Mouse (Mus musculus): ENCODE data around the gene C2cd5.
A peak's percentile ranks its signal among the peaks of the same experiment; 100 is the strongest.

Gene C2cd5

GRCm38 (mm10) chr6:143076461-143076860 is 23.5 kb downstream of the C2cd5 start:
- no peak for DNase-seq (ENCODE audit: low read depth in 1 of 2, low spot score in 2 of 2)

- no peak for DNase-seq (ENCODE audit: low read depth in 1 of 2, low spot score in 2 of 2)
Observed at GRCm38 (mm10) chr6:143073914-143074313, 26.0 kb downstream of the C2cd5 start.

GRCm38 (mm10) chr6:143073476-143073875 is 26.5 kb downstream of the C2cd5 start:
- no peak for DNase-seq (ENCODE audit: low read depth in 1 of 2, low spot score in 2 of 2)

- peak in 1 of 2 experiments; percentile 17 for DNase-seq (ENCODE audit: low read depth in 1 of 2, low spot score in 2 of 2)
Observed at GRCm38 (mm10) chr6:143072412-143073014, 27.4 kb downstream of the C2cd5 start.

GRCm38 (mm10) chr6:143070736-143071135 is 29.2 kb downstream of the C2cd5 start:
- no peak for DNase-seq (ENCODE audit: low read depth in 1 of 2, low spot score in 2 of 2)

GRCm38 (mm10) chr6:143070019-143070418 is 29.9 kb downstream of the C2cd5 start:
- no peak for DNase-seq (ENCODE audit: low read depth in 1 of 2, low spot score in 2 of 2)

- no peak for DNase-seq (ENCODE audit: low read depth in 1 of 2, low spot score in 2 of 2)
Observed at GRCm38 (mm10) chr6:143069606-143070005, 30.3 kb downstream of the C2cd5 start.

- DNase-seq (ENCODE audit: low read depth in 1 of 2, low spot score in 2 of 2), result no peak
Observed at GRCm38 (mm10) chr6:143068181-143068915, 31.6 kb downstream of the C2cd5 start.

GRCm38 (mm10) chr6:143067654-143068053 is 32.3 kb downstream of the C2cd5 start:
- DNase-seq (ENCODE audit: low read depth in 1 of 2, low spot score in 2 of 2), result no peak

GRCm38 (mm10) chr6:143066859-143067258 is 33.1 kb downstream of the C2cd5 start:
- DNase-seq (ENCODE audit: low read depth in 1 of 2, low spot score in 2 of 2), result no peak

GRCm38 (mm10) chr6:143064047-143064446 is 35.9 kb downstream of the C2cd5 start:
- DNase-seq (ENCODE audit: low read depth in 1 of 2, low spot score in 2 of 2), result no peak

- DNase-seq (ENCODE audit: low read depth in 1 of 2, low spot score in 2 of 2), result no peak
Observed at GRCm38 (mm10) chr6:143057601-143058000, 42.3 kb downstream of the C2cd5 start.

GRCm38 (mm10) chr6:143051566-143051965 is 48.4 kb downstream of the C2cd5 start:
- no peak for DNase-seq (ENCODE audit: low read depth in 1 of 2, low spot score in 2 of 2)

GRCm38 (mm10) chr6:143049791-143050555 is 50.0 kb downstream of the C2cd5 start:
- DNase-seq (ENCODE audit: low read depth in 1 of 2, low spot score in 2 of 2), result no peak

- no peak for DNase-seq (ENCODE audit: low read depth in 1 of 2, low spot score in 2 of 2)
Observed at GRCm38 (mm10) chr6:143049117-143049516, 50.8 kb downstream of the C2cd5 start.

GRCm38 (mm10) chr6:143047538-143048258 is 52.2 kb downstream of the C2cd5 start:
- no peak for DNase-seq (ENCODE audit: low read depth in 1 of 2, low spot score in 2 of 2)

- DNase-seq (ENCODE audit: low read depth in 1 of 2, low spot score in 2 of 2), result no peak
Observed at GRCm38 (mm10) chr6:143041578-143041977, 58.4 kb downstream of the C2cd5 start.

GRCm38 (mm10) chr6:143035261-143035660 is 64.7 kb downstream of the C2cd5 start:
- DNase-seq (ENCODE audit: low read depth in 1 of 2, low spot score in 2 of 2), result no peak

- no peak for DNase-seq (ENCODE audit: low read depth in 1 of 2, low spot score in 2 of 2)
Observed at GRCm38 (mm10) chr6:143034503-143034902, 65.4 kb downstream of the C2cd5 start.

- DNase-seq (ENCODE audit: low read depth in 1 of 2, low spot score in 2 of 2), result no peak
Observed at GRCm38 (mm10) chr6:143030521-143030920, 69.4 kb downstream of the C2cd5 start.

GRCm38 (mm10) chr6:143027896-143028295 is 72.0 kb downstream of the C2cd5 start:
- DNase-seq (ENCODE audit: low read depth in 1 of 2, low spot score in 2 of 2), result no peak
